Mouse (Mus musculus) lung, adult 2 months (tissue): ENCODE results near the gene Enthd1.

Source experiments
- CTCF ChIP-seq: fragments of 200-500 bp; IDR thresholded peaks from 2 replicates; pipeline ENCODE4 v1.5.1; 2011; ENCODE audit warnings: mild to moderate bottlenecking, low read length, control low read depth; ENCODE audit not compliant: insufficient read depth
- POLR2A ChIP-seq: fragments of 200-500 bp; IDR thresholded peaks from 2 replicates; pipeline ENCODE4 v1.6.1; 2011; ENCODE audit warnings: low read depth, mild to moderate bottlenecking, control low read depth, low read length, borderline replicate concordance; ENCODE audit errors: extremely low read depth

DNA sequence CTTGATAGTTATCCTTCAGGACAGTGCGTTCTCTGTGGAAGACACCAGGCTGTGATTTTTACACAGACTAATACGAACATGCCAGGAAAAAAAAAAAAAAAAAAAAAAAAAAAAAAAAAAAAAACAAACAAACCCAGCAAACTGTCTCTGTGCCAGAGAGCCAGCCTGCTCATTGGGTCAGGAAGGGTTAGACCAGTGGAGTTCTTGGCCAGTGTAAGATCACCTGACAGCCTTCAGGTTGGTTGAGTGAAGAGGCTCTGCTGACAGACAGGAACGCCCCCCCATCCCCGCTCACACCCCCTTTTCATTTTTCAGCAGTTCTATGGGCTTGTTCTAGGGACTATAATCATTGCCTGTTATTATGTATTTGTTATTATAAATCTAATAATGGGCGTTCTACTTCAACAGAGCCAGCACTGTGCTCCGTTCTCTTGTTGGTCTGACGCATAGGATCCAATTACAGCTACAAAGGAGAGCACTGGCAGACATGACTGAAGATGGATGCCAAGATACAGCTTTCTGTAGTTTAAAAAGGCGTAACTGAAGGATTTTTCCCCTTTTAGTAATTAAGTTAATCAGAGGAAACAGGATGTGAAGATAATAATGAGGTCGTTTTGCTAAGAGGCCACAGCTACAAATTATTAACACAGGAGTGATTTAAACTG lies 81.8 kb downstream of the Enthd1 start:
- no peak for TF ChIP-seq POLR2A
- TF ChIP-seq CTCF: no peak
